Mouse (Mus musculus) stomach, postnatal 0 days (tissue): ENCODE data around the gene Lats1.

Experiments used
- CTCF ChIP-seq: IDR thresholded peaks from 2 replicates; pipeline ENCODE4 v1.5.1; 2016; ENCODE audit warnings: antibody characterized with exemption, low read depth, mild to moderate bottlenecking, moderate library complexity
- EP300 ChIP-seq: optimal IDR thresholded peaks from 2 replicates; pipeline ENCODE3; 2016; ENCODE audit warnings: antibody characterized with exemption

DNA sequence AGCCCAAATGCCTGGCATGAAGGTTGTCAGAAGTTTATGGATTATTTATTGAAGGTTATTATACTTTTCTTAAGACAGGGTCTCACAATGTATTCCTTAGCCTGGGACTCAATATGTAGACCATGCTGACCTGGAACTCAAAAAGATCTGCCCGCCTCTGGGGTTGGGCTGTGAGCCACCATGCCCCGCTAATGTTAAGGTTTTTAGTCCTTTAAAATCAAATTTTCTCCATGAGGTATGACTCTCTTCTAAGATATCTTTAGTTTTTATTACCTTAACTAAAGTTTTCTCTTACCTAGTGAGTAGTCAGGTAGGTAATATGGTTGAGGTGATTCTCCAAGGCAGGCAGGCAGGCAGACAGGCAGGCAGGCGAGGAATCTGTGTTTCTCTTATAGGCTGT, 1.2 kb downstream of the Lats1 start:
- TF ChIP-seq EP300 (no peak), CTCF (no peak)
